Comparison of ENCODE assay signal across 16 mouse cellular contexts in the genomic region with DNA sequence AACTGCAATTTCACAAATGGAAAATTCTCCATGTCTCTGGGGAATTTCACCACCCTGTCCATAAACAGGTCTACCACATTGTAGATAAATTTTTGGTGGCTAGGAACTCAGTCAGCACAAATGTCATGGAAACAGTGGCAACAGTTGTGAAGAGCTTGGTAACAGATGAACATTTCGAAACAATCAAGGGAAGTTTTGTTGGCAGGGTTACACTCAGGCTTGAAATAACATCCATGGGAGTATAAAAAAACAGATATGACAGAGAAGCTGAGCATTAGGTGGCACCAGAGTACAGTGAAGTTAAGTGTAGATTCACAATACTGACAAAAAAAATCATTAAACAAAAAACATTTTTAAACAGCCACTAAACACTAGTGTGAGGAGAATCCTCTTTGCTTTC. TPM values are rescaled to one million over a fixed set of nuclear protein-coding genes. Genes with fewer than 3 reads are reported as not detected.
DNase-seq lines count a peak whose midpoint lies in the region; ATAC-seq and TF ChIP-seq lines count a peak whose summit lies in the region.
"Had no signal": no experiment of that assay in that cellular context is flagged by ENCODE, and none has a peak within 500 bp of the region (broad histone marks: within the 10 kb centered on the region; RNA-seq: fewer than 3 reads in every experiment).

No protein-coding gene starts in this region.

- H3K79me2 ChIP-seq in MEL (ENCODE audit: control insufficient read depth, insufficient read depth, low read length, poor library complexity), result no peaks in the 10 kb centered on the region

- H3K27ac ChIP-seq in heart, embryonic 12.5 days (ENCODE audit: poor library complexity, severe bottlenecking), result no peak overlapping the region
- H3K27ac ChIP-seq in heart, embryonic 11.5 days (ENCODE audit: low read depth, low read length), result no peak overlapping the region
- H3K27ac ChIP-seq in MEL (ENCODE audit: control insufficient read depth, low read depth, low read length), result no peak overlapping the region
- H3K27ac ChIP-seq: embryonic facial prominence, embryonic 15.5 days; forebrain, embryonic 13.5 days; heart, embryonic 13.5 days; kidney, postnatal 0 days; macrophage; stomach, embryonic 15.5 days had no signal

- ATAC-seq in heart, embryonic 12.5 days (ENCODE audit: insufficient number of reproducible peaks, low FRiP score), result peak; percentile 64
- no peak for ATAC-seq in heart, embryonic 11.5 days (replicated peaks; ENCODE audit: insufficient number of reproducible peaks, low FRiP score, low TSS enrichment)
- ATAC-seq: forebrain, embryonic 13.5 days; midbrain, embryonic 16.5 days had no signal

- H3K4me2 ChIP-seq in heart, embryonic 12.5 days, result no peak overlapping the region
- H3K4me2 ChIP-seq in heart, embryonic 11.5 days, result no peak overlapping the region
- H3K4me2 ChIP-seq: embryonic facial prominence, embryonic 15.5 days; forebrain, embryonic 13.5 days; heart, embryonic 13.5 days; stomach, embryonic 15.5 days had no signal

- no peak for TF ChIP-seq POLR2A in MEL (IDR thresholded peaks at IDR 0.05; ENCODE audit: control insufficient read depth in 1 of 2, insufficient read depth in 1 of 2, low read depth in 1 of 2, low read length in 2 of 2, poor library complexity in 1 of 2)

- H3K4me3 ChIP-seq in heart, embryonic 12.5 days, result no peak overlapping the region
- no peak overlapping the region for H3K4me3 ChIP-seq in heart, embryonic 11.5 days (ENCODE audit: low read depth, low read length)
- H3K4me3 ChIP-seq in MEL (ENCODE audit: control insufficient read depth in 1 of 2, insufficient read depth in 1 of 2, low read depth in 2 of 2, low read length in 2 of 2), result no peak overlapping the region
- H3K4me3 ChIP-seq: embryonic facial prominence, embryonic 15.5 days; forebrain, embryonic 13.5 days; heart, embryonic 13.5 days; stomach, embryonic 15.5 days had no signal

- 67% methylated on average over 1 of the region's 1 CpGs for WGBS in heart, embryonic 12.5 days
- 70% methylated on average over 1 of the region's 1 CpGs for WGBS in heart, embryonic 11.5 days (ENCODE audit: insufficient replicate concordance)

- no peaks in the 10 kb centered on the region for H3K27me3 ChIP-seq in heart, embryonic 12.5 days (replicated peaks)
- H3K27me3 ChIP-seq in heart, embryonic 11.5 days (ENCODE audit: control insufficient read depth, insufficient read depth, low read length), result no peaks in the 10 kb centered on the region
- no peaks in the 10 kb centered on the region for H3K27me3 ChIP-seq in MEL (ENCODE audit: control insufficient read depth in 1 of 2, insufficient read depth in 2 of 2, low read length in 2 of 2)
- H3K27me3 ChIP-seq: embryonic facial prominence, embryonic 15.5 days; forebrain, embryonic 13.5 days; heart, embryonic 13.5 days; stomach, embryonic 15.5 days had no signal

- no peaks in the 10 kb centered on the region for H3K36me3 ChIP-seq in heart, embryonic 12.5 days
- no peaks in the 10 kb centered on the region for H3K36me3 ChIP-seq in heart, embryonic 11.5 days (ENCODE audit: control insufficient read depth, insufficient read depth, low read length)
- H3K36me3 ChIP-seq in MEL (ENCODE audit: control insufficient read depth in 1 of 2, insufficient read depth in 2 of 2, low read length in 2 of 2), result peaks cover 0 to 12% of the 10 kb centered on the region in 2 experiments; a peak in 2 of 4 replicates
- H3K36me3 ChIP-seq: embryonic facial prominence, embryonic 15.5 days; heart, embryonic 13.5 days; stomach, embryonic 15.5 days had no signal

- DNase-seq in 416B (ENCODE audit: low read depth) (peak; percentile 83), MEL (ENCODE audit: low read depth, low spot score) (no peak)
- peak; percentile 16 to 43 for DNase-seq in layer of hippocampus, adult 8-10 months (ENCODE audit: low spot score in 2 of 2)
- DNase-seq in yolk sac, embryonic 10.5 days (ENCODE audit: low spot score), result no peak
- no peak for DNase-seq in cerebellum, adult 11 months
- DNase-seq: adrenal gland, adult 8-10 months; liver had no signal

- no peak for TF ChIP-seq EP300 in MEL (IDR thresholded peaks at IDR 0.05; ENCODE audit: low read depth in 1 of 2, low read length in 2 of 2)

- H3K4me1 ChIP-seq in heart, embryonic 12.5 days (replicated peaks), result no peaks in the 10 kb centered on the region
- H3K4me1 ChIP-seq in heart, embryonic 11.5 days (ENCODE audit: control insufficient read depth, insufficient read depth, low read length), result no peaks in the 10 kb centered on the region
- H3K4me1 ChIP-seq in MEL (ENCODE audit: control insufficient read depth in 1 of 2, insufficient read depth in 2 of 2, low read length in 2 of 2), result peaks cover 5 to 15% of the 10 kb centered on the region in 2 experiments; a peak in 3 of 4 replicates
- H3K4me1 ChIP-seq: embryonic facial prominence, embryonic 15.5 days; forebrain, embryonic 13.5 days; heart, embryonic 13.5 days; stomach, embryonic 15.5 days had no signal

- TF ChIP-seq CTCF in MEL (IDR thresholded peaks at IDR 0.05 in 2 of 3, conservative IDR thresholded peaks at IDR 0.05 in 1 of 3; ENCODE audit: control insufficient read depth in 1 of 3, insufficient read depth in 1 of 3, low read depth in 2 of 3, low read length in 3 of 3, poor library complexity in 1 of 3, severe bottlenecking in 1 of 3), result peak in 1 of 3 experiments; percentile 21; a peak in 1 of 6 replicates

- 0 out of 2 replicates have a peak, but pooled peaks cover 4% of the 10 kb centered on the region for H3K9me3 ChIP-seq in heart, embryonic 12.5 days (replicated peaks)
- 0 out of 2 replicates have a peak, but pooled peaks cover 2% of the 10 kb centered on the region for H3K9me3 ChIP-seq in heart, embryonic 11.5 days (replicated peaks; ENCODE audit: control insufficient read depth, low read length)
- no peaks in the 10 kb centered on the region for H3K9me3 ChIP-seq in MEL (replicated peaks; ENCODE audit: insufficient read depth, low read length)
- H3K9me3 ChIP-seq: embryonic facial prominence, embryonic 15.5 days; forebrain, embryonic 13.5 days; stomach, embryonic 15.5 days had no signal

- no peak overlapping the region for H3K9ac ChIP-seq in heart, embryonic 12.5 days
- H3K9ac ChIP-seq in heart, embryonic 11.5 days (ENCODE audit: low read depth, low read length), result no peak overlapping the region
- H3K9ac ChIP-seq in MEL (ENCODE audit: control insufficient read depth, low read depth, low read length, poor library complexity, severe bottlenecking), result no peak overlapping the region
- H3K9ac ChIP-seq: embryonic facial prominence, embryonic 15.5 days; forebrain, embryonic 13.5 days; heart, embryonic 13.5 days; stomach, embryonic 15.5 days had no signal

- peak; percentile 20 for TF ChIP-seq RAD21 in MEL (IDR thresholded peaks at IDR 0.05; ENCODE audit: low read depth, low read length)

TF ChIP-seq in MEL, 35 proteins besides CTCF, POLR2A, EP300 and RAD21:
- TF ChIP-seq ZNF384 (IDR thresholded peaks at IDR 0.05; ENCODE audit: low read depth, low read length) (peak; percentile 47; the same call in 1 of the 2 replicates), USF2 (IDR thresholded peaks at IDR 0.05; ENCODE audit: borderline replicate concordance in 1 of 2, insufficient read depth in 1 of 2, low read depth in 1 of 2, low read length in 2 of 2) (no peak), SMC3 (IDR thresholded peaks at IDR 0.05; ENCODE audit: low read depth, low read length) (0 out of 2 replicates have a peak, but pooled peaks have one; percentile 15)

RNA-seq across cellular contexts. Expression of a gene that starts 26.3 kb away (rescaled TPM):
- polyA plus RNA-seq in heart, embryonic 12.5 days (2016; fragmentation: Nextera tagmentation; extraction: Ambion mirVana), result 0.19 and 0.38 TPM in 2 replicates
- 0.27 and 0.37 TPM in 2 replicates for polyA plus RNA-seq in heart, embryonic 11.5 days (2014; fragmentation: Nextera tagmentation; extraction: Ambion mirVana)
- not detected in 2 replicates for total RNA-seq in MEL (2012; rRNA removed)
- not detected for polyA plus RNA-seq in MEL (2012; ENCODE audit: insufficient read depth in 1 of 2, insufficient read length in 2 of 2, low read depth in 1 of 2, low replicate concordance in 2 of 2, missing spikeins in 1 of 2)
- total RNA-seq in layer of hippocampus, adult 8-10 months (2022), result 10 to 100 TPM; 48.9 to 59.6 (median 55.3) TPM

Comparison
In these comparisons a context has a peak if more than half of its experiments do, and no peak if none do; other contexts are left out.
1. DNase-seq: peak in 416B (single experiment) and layer of hippocampus, adult 8-10 months (2 of 2); none in MEL (single experiment), yolk sac, embryonic 10.5 days (single experiment) and cerebellum, adult 11 months (single experiment).